Mouse (Mus musculus) gastrocnemius, postnatal 25 days (tissue): ENCODE measurements at regions not wholly inside any gene's neighbourhood (a gene's known extent, or its start where the extent isn't known, plus 50 kb on each side); places are given as distances from the start of the nearest gene placed in this dataset.
A peak's percentile ranks its signal among the peaks of the same experiment; 100 is the strongest.

Experiments
- DNase-seq: peaks from one replicate; pipeline ENCODE4 v3.0.0; 2022

- no peak for DNase-seq
Measured at GRCm38 (mm10) chr14:123219590-123219989, 235.8 kb upstream of the Tmtc4 start.

GRCm38 (mm10) chr14:123210241-123210640, 226.4 kb upstream of the Tmtc4 start:
- no peak for DNase-seq

GRCm38 (mm10) chr14:123202848-123203247, 219.0 kb upstream of the Tmtc4 start:
- DNase-seq = no peak

GRCm38 (mm10) chr14:123202313-123202712, 218.5 kb upstream of the Tmtc4 start:
- DNase-seq = no peak

- peak; percentile 14 for DNase-seq
Measured at GRCm38 (mm10) chr14:123201426-123202274, 217.8 kb upstream of the Tmtc4 start.

- DNase-seq = no peak
Measured at GRCm38 (mm10) chr14:123199111-123199510, 215.3 kb upstream of the Tmtc4 start.

- no peak for DNase-seq
Measured at GRCm38 (mm10) chr14:123192574-123192973, 208.7 kb upstream of the Tmtc4 start.

GRCm38 (mm10) chr14:123190729-123191128, 206.9 kb upstream of the Tmtc4 start:
- no peak for DNase-seq

GRCm38 (mm10) chr14:123187270-123188058, 203.6 kb upstream of the Tmtc4 start:
- DNase-seq = no peak

- DNase-seq = no peak
Measured at GRCm38 (mm10) chr14:123173183-123173582, 189.3 kb upstream of the Tmtc4 start.

GRCm38 (mm10) chr14:123171865-123172264, 188.0 kb upstream of the Tmtc4 start:
- no peak for DNase-seq

- no peak for DNase-seq
Measured at GRCm38 (mm10) chr14:123163842-123164241, 180.0 kb upstream of the Tmtc4 start.

- DNase-seq = no peak
Measured at GRCm38 (mm10) chr14:123143489-123144046, 159.7 kb upstream of the Tmtc4 start.

- DNase-seq = no peak
Measured at GRCm38 (mm10) chr14:123138743-123139705, 155.2 kb upstream of the Tmtc4 start.

- no peak for DNase-seq
Measured at GRCm38 (mm10) chr14:123133979-123134378, 150.1 kb upstream of the Tmtc4 start.

- DNase-seq = no peak
Measured at GRCm38 (mm10) chr14:123120361-123120760, 136.5 kb upstream of the Tmtc4 start.

GRCm38 (mm10) chr14:123116337-123116736, 132.5 kb upstream of the Tmtc4 start:
- DNase-seq = no peak

GRCm38 (mm10) chr14:123110533-123110932, 126.7 kb upstream of the Tmtc4 start:
- DNase-seq = no peak

GRCm38 (mm10) chr14:123100371-123100770, 116.5 kb upstream of the Tmtc4 start:
- DNase-seq = no peak

- DNase-seq = no peak
Measured at GRCm38 (mm10) chr14:123096086-123096485, 112.3 kb upstream of the Tmtc4 start.

- DNase-seq = no peak
Measured at GRCm38 (mm10) chr14:123082065-123082464, 98.2 kb upstream of the Tmtc4 start.
